Mouse (Mus musculus) thymus, postnatal 0 days (tissue): Measurements from ENCODE around the gene Eps15l1. TPM values are rescaled to one million over a fixed set of nuclear protein-coding genes. Genes with fewer than 3 reads are reported as not detected.

Experiments
- DNase-seq: peaks from one replicate; pipeline ENCODE4 v3.0.0-alpha.2; 2015; ENCODE audit warnings: low spot score
- polyA plus RNA-seq: library from polyadenylated mRNA; unstranded; fragments of >200 nt; fragmentation: Nextera tagmentation; extraction: Ambion mirVana; gene quantifications from 2 replicates; pipeline ENCODE4 v1.2.1, GENCODE M21; 2015

Eps15l1 gene
- polyA plus RNA-seq, 1 experiment from 2014 or later, result 35.3 TPM

DNA sequence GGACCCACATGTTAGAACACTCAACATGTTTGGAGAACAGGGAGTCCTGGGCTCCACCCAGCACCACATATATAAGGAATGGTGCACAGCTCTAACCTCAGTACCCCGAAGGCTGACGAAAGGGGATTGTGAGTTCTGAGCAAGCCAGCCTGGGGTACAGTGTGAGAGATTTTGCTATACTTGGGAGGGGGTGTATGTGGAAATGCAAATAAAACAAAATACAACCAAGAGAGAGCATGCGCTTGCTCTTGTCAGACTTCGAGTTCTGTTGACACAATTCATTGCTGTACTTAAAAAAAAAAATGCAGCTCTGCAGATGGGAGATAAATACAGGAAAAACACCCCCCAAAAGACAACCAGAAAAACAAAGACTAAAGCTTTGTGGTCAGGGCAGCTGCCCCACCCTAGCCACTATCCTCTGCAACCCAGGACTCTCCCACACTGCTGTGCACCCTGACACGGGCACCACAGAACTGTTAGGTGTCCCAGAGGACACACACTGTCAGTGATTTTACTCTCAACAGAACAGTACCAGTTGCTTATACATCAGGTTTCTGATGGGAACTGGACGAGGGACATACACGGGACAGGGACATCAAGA is 69.8 kb downstream of the Eps15l1 start:
- no peak for DNase-seq

DNA sequence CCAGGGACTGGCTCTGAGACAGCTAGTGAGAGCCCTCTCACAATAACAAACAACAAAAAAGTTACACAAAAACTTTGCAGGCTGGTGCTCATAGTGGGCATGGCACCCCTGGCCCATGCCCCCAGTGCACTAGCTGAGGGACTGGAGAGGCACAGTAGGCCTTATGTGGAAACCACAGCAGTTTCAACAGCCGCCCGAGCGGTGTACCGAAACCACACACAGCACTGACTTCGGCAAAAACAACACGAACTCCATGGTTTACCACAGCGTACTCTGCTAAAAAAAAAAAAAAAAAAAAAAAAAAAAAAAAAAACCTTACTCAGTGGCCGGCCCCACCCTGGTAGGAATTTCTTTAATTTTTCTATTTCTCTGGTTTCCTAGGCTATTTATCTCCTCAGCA is 70.5 kb downstream of the Eps15l1 start:
- peak; percentile 61 for DNase-seq

DNA sequence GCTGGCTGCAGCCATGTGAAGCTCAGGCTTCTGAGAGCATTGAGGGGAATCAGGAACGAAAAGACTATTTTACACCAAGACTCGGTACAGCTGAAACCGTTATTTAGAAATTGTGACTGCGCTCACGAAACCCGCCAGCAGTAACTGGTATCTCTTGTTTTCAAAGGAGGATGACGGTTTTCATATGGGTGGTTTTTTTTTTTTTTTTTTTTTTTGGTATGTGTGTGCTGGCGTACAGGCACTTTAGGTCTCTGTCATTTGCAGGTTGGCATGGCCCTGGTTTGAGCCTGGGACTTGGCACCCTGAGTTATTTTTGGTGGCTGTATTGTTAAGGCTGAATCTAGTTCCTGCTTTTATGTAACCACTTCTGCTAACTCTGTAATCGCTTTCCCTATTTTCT is 71.4 kb downstream of the Eps15l1 start:
- DNase-seq, result peak; percentile 30

GRCm38 (mm10) chr8:72348956-72349355 is 72.3 kb downstream of the Eps15l1 start:
- DNase-seq, result no peak

DNA sequence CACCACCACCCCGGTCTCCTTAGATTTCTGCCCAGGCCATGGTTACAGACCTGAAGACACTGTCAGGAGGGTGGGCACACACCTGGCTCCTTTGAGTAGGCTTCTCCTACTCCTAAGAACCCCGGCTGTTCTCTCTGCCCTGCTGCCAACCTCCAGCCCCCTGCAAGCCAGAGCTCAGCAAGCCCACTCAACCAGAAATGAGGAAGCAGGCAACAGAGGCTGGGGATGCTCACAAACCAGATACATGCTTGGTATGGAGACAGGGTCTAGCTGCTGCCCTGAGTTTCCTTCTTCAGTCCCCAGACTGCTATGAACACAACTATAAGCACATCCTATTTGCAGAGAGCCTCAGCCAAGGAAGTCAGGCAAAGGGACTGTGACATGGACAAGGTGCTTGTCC is 73.1 kb downstream of the Eps15l1 start:
- DNase-seq, result peak; percentile 16

- DNase-seq, result no peak
Observed at GRCm38 (mm10) chr8:72347553-72347952, 73.7 kb downstream of the Eps15l1 start.

- DNase-seq, result no peak
Observed at GRCm38 (mm10) chr8:72343725-72344124, 77.5 kb downstream of the Eps15l1 start.

- no peak for DNase-seq
Observed at GRCm38 (mm10) chr8:72342556-72343300, 78.5 kb downstream of the Eps15l1 start.

- no peak for DNase-seq
Observed at GRCm38 (mm10) chr8:72337034-72337433, 84.2 kb downstream of the Eps15l1 start.

GRCm38 (mm10) chr8:72336273-72336672 is 85.0 kb downstream of the Eps15l1 start:
- DNase-seq, result no peak

DNA sequence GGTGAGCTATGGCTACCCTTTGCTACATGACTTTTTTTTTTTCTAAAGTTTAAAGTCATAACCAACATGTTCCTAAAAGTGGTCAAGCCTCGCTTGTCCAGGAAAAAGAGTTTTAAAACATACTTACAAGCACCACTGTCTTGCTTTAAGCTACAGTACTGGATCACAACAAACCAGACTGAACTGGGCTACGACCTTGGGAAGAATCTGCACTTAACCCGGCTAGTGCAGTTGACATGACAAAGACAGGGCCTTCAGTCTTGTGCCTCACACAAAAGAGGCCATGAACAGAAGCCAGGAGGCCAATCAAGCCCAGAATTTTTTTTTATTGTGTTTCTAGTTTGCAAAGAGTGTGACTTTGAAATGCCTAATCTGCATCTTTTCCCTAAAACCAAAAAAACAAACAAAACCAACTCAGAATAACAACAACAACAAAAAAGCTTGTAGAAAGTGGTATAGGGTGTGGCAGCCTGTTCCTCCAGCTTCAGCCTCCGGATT is 87.1 kb downstream of the Eps15l1 start:
- DNase-seq, result no peak

DNA sequence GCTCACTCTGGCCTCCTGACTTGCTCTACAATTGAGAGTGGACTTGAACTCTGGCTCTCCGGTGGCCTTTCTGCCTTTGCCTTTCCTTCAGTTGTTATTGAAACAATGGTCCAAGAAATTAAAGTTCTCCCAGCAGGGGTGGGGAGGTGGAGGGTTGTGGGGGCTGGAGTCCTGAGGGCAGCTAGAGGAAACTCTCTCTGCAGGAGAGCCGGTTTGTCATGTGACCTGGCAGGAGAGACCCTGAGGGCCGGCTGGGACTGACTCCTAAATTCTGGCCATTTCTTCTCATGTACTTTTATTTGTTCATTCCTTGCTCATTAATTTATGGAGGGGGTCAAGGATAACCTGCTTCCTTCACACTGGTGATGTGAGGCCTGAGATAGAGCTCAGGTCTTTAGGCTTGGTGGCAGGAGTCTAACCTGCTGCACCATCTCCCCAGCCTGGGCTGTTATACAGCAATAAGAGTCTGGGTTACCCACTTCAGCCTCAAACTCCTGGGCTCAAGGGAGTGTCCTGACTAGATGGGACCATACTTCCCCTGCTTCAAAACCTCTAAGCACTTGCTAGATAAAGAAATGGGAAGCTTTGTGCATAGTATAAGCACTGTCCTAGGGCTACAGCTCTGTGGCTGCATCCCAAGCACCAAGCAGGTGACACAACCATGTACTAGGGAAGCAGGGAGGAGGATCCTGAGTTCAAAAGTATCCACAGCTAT is 87.7 kb downstream of the Eps15l1 start:
- DNase-seq, result no peak

DNA sequence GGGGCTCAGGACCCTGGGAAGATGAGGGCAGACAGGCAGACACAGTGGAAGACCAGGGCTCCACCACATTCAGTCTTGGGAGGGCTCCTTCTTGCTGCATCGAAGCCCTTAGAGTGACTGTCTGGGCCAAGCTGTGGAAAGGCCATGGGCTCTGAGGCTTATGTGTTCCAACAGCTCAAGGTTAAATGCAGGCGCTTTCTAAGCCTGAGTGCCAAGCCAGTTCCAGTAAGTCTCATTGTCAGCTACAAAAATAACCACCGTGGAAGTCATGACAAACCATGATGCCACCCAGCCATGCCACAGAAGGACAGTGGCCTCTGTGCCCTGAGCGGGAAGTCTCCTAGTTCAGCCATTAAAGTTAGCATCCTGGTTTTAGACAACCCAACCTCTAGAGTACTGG is 89.6 kb downstream of the Eps15l1 start:
- no peak for DNase-seq

DNA sequence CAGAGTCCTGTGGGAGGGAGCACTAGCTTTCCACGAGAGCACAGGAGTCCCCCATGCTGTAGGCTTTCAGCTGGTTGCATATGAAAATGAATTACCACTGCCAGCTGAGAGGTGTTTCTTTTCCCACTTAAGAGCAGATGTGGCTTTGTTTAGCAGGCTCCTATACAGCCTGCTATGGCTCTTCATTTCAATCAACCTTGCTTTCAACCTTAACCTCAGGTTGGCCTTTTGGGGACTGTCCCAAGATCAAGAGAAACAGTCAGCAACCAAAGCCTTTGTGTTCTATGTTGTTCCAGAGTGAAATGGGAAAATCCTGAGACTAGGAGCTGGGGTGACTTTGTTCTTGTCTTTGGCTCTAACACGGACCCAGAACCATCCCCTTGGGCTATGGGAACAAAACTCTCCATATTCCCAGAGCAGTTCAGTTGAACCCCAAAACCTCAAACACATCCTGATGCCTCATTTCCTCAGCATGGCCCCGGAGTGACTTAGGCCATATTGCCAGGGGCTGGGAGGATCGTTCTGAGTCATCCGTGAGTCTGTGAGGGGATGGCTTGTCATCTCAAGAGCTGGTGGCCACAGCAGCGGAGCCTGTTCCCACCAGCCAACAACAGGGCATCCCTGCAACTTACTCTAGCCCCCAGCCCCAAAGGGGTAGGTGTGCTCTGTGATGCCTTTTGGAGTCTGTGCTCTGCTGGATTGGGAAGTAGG is 90.3 kb downstream of the Eps15l1 start:
- no peak for DNase-seq

- DNase-seq, result no peak
Observed at GRCm38 (mm10) chr8:72329116-72329515, 92.1 kb downstream of the Eps15l1 start.

DNA sequence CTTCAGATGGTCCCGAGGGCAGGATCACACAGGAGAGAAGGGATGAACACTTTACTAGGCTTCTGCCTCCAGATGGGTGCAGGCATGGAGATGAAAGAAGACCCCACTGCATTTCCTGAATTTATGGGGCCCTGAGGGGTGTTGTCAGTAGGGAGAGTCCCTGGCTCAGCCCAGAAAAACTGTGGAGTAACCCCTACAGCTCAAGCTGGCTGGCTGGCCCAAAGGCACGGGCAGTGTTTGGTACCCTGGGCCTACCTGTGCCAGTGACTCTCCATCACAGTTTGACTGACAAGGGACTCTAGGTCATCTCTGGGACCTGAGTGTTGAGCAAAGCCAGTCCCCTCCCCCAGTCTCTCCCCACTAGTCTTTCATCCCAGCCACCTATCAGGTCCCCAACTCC is 96.6 kb downstream of the Eps15l1 start:
- DNase-seq, result no peak

DNA sequence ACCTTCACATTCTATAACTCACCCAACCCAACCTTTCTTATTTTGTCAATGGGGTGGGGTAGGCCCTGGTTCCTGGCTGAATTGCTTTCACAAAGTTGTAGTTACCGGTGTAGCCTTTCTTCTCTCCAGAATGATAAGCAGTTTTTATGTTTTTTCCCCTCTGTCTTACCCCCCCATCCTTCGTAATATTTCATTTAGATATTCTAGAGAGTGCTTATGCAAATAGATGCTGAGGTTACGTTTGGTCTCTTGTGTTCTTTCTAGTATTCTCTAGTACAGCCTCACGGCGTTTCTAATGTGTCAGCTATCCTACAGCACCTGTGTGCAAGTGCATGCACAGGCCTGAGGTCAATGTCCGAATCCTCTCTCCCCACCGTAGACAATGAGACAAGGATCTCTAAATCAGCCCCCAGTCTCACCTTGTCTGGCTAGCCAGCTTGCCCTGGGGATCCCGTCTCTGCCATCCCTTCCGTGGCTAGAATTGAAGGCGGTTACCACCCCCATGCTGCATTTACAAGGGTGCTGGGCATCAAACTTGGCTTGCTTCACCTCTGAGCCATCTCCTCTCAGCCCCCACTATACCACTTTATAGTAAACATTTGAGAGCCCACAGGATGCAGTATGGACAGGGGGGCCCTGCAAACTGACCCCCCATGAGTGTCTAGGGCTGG is 97.1 kb downstream of the Eps15l1 start:
- no peak for DNase-seq

DNA sequence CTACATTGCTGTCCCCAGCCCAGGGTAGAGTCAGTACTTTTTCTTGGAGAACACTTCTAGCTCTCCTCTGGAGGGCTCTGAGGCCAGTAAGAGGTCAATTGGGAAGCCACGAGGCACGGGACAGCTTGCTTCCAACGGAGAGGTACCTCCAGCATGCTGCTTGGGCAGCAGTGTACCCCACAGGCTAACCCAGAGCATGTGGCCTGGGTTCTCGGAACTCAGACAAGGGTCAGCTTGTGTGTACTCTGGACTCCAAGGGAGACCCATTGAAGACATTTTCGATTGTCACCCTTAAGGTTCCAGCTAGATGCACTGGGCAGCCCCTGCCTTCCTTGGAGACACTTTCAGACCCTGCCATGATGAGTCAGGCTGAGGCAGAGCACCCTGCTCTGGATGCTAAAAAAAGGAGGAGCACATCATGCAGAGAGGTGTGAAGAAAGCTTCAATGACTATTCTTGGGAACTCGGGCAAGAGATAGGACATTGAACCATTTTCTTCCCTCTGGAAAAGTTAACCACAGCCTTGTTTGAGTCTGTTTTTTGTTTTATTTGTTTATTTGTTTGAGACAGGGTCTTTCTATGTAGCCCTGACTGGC is 98.0 kb downstream of the Eps15l1 start:
- no peak for DNase-seq

GRCm38 (mm10) chr8:72322471-72322889 is 98.8 kb downstream of the Eps15l1 start:
- DNase-seq, result no peak

DNA sequence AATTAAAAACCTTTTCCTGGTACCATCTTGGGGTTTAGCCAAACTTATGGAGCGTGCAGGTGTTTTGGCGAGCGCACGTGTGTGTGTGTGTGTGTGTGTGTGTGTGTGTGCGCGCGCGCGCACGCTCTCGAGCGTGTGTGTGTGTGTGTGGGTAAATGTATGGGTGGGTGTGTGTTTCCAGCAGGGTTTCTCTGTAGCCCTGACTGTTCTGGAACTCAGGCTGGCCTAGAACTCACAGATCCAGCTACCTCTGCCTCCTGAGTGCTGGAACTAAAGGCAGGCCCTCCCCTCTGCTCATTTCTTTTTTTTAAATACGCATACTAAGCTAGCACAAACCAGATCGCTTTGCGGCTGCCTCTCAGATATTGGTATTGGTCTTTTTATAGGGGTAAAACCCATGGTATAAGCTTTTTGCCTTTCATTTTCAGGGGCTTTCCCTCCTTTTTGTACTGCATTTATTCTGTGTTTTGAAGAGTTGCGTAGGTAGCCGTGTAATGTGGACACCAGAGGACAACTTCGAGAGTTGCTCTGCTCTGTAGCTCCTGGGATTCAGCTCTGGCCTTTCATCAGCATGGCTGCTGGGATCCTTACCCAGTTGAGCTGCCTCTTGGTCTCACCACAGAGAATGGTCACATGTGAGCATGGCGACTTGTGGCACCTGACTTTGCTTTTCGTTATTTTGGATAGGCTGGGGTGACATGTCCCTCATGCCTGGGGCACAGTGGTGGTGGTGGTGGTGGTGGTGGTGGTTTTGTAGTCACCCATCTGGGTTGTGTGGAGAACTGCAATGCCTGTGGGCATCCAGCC is 99.4 kb downstream of the Eps15l1 start:
- no peak for DNase-seq
